16 mouse cellular contexts compared by ENCODE assay signal in genomic region chr7:127561340-127561858, GRCm38 (mm10). TPM values are rescaled to one million over a fixed set of nuclear protein-coding genes. Genes with fewer than 3 reads are reported as not detected.
DNase-seq lines count a peak whose midpoint lies in the region; ATAC-seq and TF ChIP-seq lines count a peak whose summit lies in the region.
"Had no signal": no experiment of that assay in that cellular context is flagged by ENCODE, and none has a peak within 500 bp of the region (broad histone marks: within the 10 kb centered on the region; RNA-seq: fewer than 3 reads in every experiment).

TSS of gene Tmem265 (plus strand) at chr7:127561390.

- TF ChIP-seq CTCF in ES-Bruce4 (IDR thresholded peaks at IDR 0.05; ENCODE audit: low read depth, low read length): no peak

- TF ChIP-seq POLR2A in ES-Bruce4 (IDR thresholded peaks at IDR 0.05; ENCODE audit: insufficient read depth, low read length): no peak

- no peak for TF ChIP-seq EP300 in ES-Bruce4 (IDR thresholded peaks at IDR 0.05; ENCODE audit: insufficient read depth, low read depth, low read length)

- H3K4me1 ChIP-seq in ES-Bruce4 (ENCODE audit: control insufficient read depth, insufficient read depth, low read length): peaks cover 2% of the 10 kb centered on the region
- no peaks in the 10 kb centered on the region for H3K4me1 ChIP-seq in intestine, embryonic 16.5 days (ENCODE audit: control insufficient read depth, insufficient read depth, low read length)
- H3K4me1 ChIP-seq: stomach, embryonic 15.5 days had no signal

- DNase-seq in cerebellum, postnatal 10 days: peak; percentile 39 to 46
- DNase-seq in kidney, postnatal 14 days: peak; percentile 28
- DNase-seq in kidney, adult 9 months: no peak
- peak; percentile 11 to 41 for DNase-seq in kidney, postnatal 36 days
- DNase-seq in heart, postnatal 4 days: no peak
- DNase-seq: heart, adult 18-20 months; layer of hippocampus, postnatal 36 days; lung, embryonic 14.5 days; midbrain, embryonic 14.5 days had no signal

- no peaks in the 10 kb centered on the region for H3K9me3 ChIP-seq in ES-Bruce4 (replicated peaks; ENCODE audit: control insufficient read depth, insufficient read depth, low read length, poor library complexity, severe bottlenecking)
- no peaks in the 10 kb centered on the region for H3K9me3 ChIP-seq in intestine, embryonic 16.5 days (ENCODE audit: control insufficient read depth, low read length)
- H3K9me3 ChIP-seq: G1E; limb, embryonic 13.5 days; stomach, embryonic 15.5 days had no signal

- no peak for ATAC-seq in cerebellum, adult (ENCODE audit: insufficient number of reproducible peaks, low FRiP score, low TSS enrichment)
- no peak for ATAC-seq in intestine, embryonic 16.5 days

- H3K4me2 ChIP-seq in intestine, embryonic 16.5 days (ENCODE audit: low read depth, low read length): no peak within 1 kb of the TSS
- H3K4me2 ChIP-seq: limb, embryonic 13.5 days; lung, embryonic 14.5 days; stomach, embryonic 15.5 days had no signal

- no peak within 1 kb of the TSS for H3K9ac ChIP-seq in ES-Bruce4 (ENCODE audit: low read depth, poor library complexity, severe bottlenecking)
- H3K9ac ChIP-seq in intestine, embryonic 16.5 days (ENCODE audit: low read depth, low read length): no peak within 1 kb of the TSS
- H3K9ac ChIP-seq: limb, embryonic 13.5 days; lung, embryonic 14.5 days; stomach, embryonic 15.5 days had no signal

- H3K27ac ChIP-seq in ES-Bruce4 (ENCODE audit: insufficient read depth, low read length): no peak within 1 kb of the TSS
- no peak within 1 kb of the TSS for H3K27ac ChIP-seq in intestine, embryonic 16.5 days (ENCODE audit: low read length)
- H3K27ac ChIP-seq: kidney, postnatal 0 days; limb, embryonic 13.5 days; stomach, embryonic 15.5 days had no signal

- 92% methylated on average over 5 of the region's 5 CpGs for WGBS in intestine, embryonic 16.5 days

- H3K36me3 ChIP-seq in ES-Bruce4 (ENCODE audit: control insufficient read depth, insufficient read depth, low read length, poor library complexity, severe bottlenecking): peaks cover 27% of the 10 kb centered on the region
- peaks cover 21% of the 10 kb centered on the region for H3K36me3 ChIP-seq in intestine, embryonic 16.5 days (ENCODE audit: control insufficient read depth, insufficient read depth, low read length)

- peak within 1 kb of the TSS; percentile 0; the same call in 1 of the 2 replicates for H3K4me3 ChIP-seq in ES-Bruce4 (ENCODE audit: low read depth, low read length)
- H3K4me3 ChIP-seq in intestine, embryonic 16.5 days (ENCODE audit: low read length): no peak within 1 kb of the TSS
- H3K4me3 ChIP-seq: limb, embryonic 13.5 days; stomach, embryonic 15.5 days had no signal

- no peaks in the 10 kb centered on the region for H3K27me3 ChIP-seq in ES-Bruce4 (ENCODE audit: control insufficient read depth, insufficient read depth, low read length, poor library complexity, severe bottlenecking)
- no peaks in the 10 kb centered on the region for H3K27me3 ChIP-seq in intestine, embryonic 16.5 days (replicated peaks; ENCODE audit: control insufficient read depth, insufficient read depth, low read length)
- H3K27me3 ChIP-seq: limb, embryonic 13.5 days; stomach, embryonic 15.5 days had no signal

RNA-seq across cellular contexts. Expression of gene Tmem265, which starts in this region (rescaled TPM):
- 2.9 and 3.2 TPM in 2 replicates for polyA plus RNA-seq in ES-Bruce4 (2011; ENCODE audit: insufficient read depth, insufficient read length, low read depth, missing spikeins)
- 5.1 and 7.7 TPM in 2 replicates for polyA plus RNA-seq in intestine, embryonic 16.5 days (2015; fragmentation: Nextera tagmentation; extraction: Ambion mirVana)
- total RNA-seq in heart, postnatal 4 days (2021): under 1 TPM in 1 of 2 experiments, not detected in 1; 0.45 TPM
- total RNA-seq: heart, adult 18-20 months had no signal

Comparison
In these comparisons a context has a peak if more than half of its experiments do, and no peak if none do; other contexts are left out.
1. DNase-seq: peak in cerebellum, postnatal 10 days (2 of 2), kidney, postnatal 14 days (single experiment) and kidney, postnatal 36 days (2 of 2); none in kidney, adult 9 months (single experiment) and heart, postnatal 4 days (single experiment).